Mouse (Mus musculus): Measurements from ENCODE around the gene Habp2. TPM values are rescaled to one million over a fixed set of nuclear protein-coding genes. Genes with fewer than 3 reads are reported as not detected.

Gene Habp2
- polyA plus RNA-seq, 1 experiment from 2014 or later: 1.7 TPM

DNA sequence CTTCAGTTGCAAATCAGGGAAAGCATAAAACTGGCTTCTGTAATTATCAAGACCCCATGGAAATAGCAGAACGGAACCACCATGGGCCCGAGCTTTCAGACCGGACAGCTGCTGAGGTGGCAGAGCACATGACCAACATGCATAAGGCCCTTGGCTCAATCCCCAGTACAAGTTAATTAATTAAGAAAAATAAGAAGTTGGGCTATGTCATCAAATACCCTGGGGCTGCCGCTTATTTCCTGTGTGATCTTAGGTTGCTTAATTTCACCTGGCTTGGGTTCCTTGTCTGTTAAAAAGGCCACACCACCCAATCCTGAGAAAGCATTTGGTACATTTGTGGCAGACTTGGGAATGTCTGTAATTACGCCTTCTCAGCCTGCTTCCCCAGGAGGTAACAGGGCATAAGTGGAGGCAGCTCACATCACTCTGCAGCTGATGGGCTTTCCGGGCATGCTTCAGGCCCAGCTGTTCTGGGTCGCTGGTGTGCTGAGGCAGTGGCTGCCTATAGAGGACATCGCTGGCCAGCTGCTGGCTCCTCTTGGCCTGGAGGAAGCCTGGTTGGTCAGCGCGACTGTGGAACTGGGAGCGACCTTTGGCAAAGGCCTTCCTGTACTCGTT, 34.5 kb downstream of the Habp2 start:
- no peak overlapping the region for H3K9ac ChIP-seq (ENCODE audit: low read length)
- peaks cover 7 to 17% of the 10 kb centered on the region in 2 experiments for H3K4me1 ChIP-seq (ENCODE audit: control insufficient read depth in 2 of 2, insufficient read depth in 2 of 2, low read length in 2 of 2)
- H3K27me3 ChIP-seq (ENCODE audit: control insufficient read depth, insufficient read depth, low read length): no peaks in the 10 kb centered on the region
- ATAC-seq (ENCODE audit: insufficient number of reproducible peaks, insufficient read depth, low FRiP score, low read depth): no peak
- H3K4me3 ChIP-seq (ENCODE audit: control insufficient read depth in 1 of 2, insufficient read depth in 1 of 2, low read depth in 1 of 2, low read length in 2 of 2): no peak overlapping the region
- H3K9me3 ChIP-seq (ENCODE audit: control insufficient read depth, low read length): no peaks in the 10 kb centered on the region
- no peak overlapping the region for H3K27ac ChIP-seq (replicated peaks in 1 of 2; ENCODE audit: control insufficient read depth in 1 of 2, insufficient read depth in 1 of 2, low read depth in 2 of 2, low read length in 2 of 2)
- H3K4me2 ChIP-seq (ENCODE audit: low read length): no peak overlapping the region
- 79% methylated on average over 12 of the region's 12 CpGs for WGBS
- H3K36me3 ChIP-seq (ENCODE audit: control insufficient read depth, insufficient read depth, low read length): peaks cover 67% of the 10 kb centered on the region

DNA sequence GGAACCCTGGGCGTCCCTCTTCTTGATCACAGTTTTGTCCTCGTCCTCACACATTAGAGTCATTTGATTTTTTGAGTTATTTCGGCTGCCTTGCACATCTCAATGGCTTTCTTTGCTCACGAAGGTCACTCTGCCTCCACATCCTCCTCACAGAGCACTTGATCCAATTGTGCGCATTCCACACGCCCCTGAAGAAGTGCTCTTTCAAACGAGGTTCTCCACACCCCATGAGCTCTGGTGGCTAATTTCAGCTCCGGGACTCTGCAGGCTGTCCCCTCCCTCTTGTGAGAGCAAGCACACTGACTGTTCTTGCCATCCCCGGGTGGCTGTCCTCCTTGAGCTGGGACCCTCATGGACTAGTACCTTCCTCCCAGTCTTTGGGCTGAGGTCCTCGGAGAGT, 38.7 kb downstream of the Habp2 start:
- Histone ChIP-seq H3K36me3 (ENCODE audit: control insufficient read depth, insufficient read depth, low read length) (peaks cover 90% of the 10 kb centered on the region), H3K4me2 (ENCODE audit: low read length) (no peak overlapping the region)

DNA sequence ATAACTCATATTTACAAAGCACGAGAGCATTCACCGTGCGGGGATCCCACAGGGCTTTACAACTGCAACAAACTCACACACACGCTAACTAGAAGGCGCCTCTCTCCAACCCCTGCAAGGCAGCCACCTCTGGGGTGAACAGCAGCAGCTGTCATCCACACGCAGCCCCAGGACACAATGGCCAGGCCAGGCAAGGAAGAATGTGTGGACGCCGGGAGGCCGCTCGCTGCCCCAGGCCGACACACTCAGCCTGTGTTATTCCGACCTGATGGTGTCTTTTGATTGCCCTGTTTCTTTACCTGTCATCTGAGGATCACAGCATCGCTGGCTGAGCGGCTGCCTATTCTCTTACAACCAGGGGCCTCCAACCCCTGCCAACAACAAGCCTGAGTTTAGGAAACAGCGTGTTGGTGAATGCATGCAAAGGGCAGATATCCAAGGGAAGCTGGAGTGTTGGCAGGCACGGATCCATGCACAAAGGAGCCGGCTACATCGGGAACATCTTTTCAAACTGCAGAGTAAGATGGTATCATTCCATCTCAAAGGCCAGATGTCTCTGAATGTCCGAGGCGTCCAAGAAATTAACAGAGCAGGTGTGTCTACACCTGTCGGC, 39.4 kb downstream of the Habp2 start:
- no peak overlapping the region; the same call in 1 of the 2 replicates for H3K9ac ChIP-seq (ENCODE audit: low read length)
- no peaks in the 10 kb centered on the region for H3K27me3 ChIP-seq (ENCODE audit: control insufficient read depth, insufficient read depth, low read length)
- no peak overlapping the region for H3K4me3 ChIP-seq (ENCODE audit: control insufficient read depth in 1 of 2, insufficient read depth in 1 of 2, low read depth in 1 of 2, low read length in 2 of 2)
- H3K4me2 ChIP-seq (ENCODE audit: low read length): no peak overlapping the region
- no peak for ATAC-seq (ENCODE audit: insufficient number of reproducible peaks, insufficient read depth, low FRiP score, low read depth)
- no peak overlapping the region for H3K27ac ChIP-seq (replicated peaks in 1 of 2; ENCODE audit: control insufficient read depth in 1 of 2, insufficient read depth in 1 of 2, low read depth in 2 of 2, low read length in 2 of 2)
- H3K4me1 ChIP-seq (ENCODE audit: control insufficient read depth in 2 of 2, insufficient read depth in 2 of 2, low read length in 2 of 2): peaks cover 11 to 23% of the 10 kb centered on the region in 2 experiments; a peak in 3 of 4 replicates
- H3K9me3 ChIP-seq (ENCODE audit: control insufficient read depth, low read length): no peaks in the 10 kb centered on the region
- peaks cover 90% of the 10 kb centered on the region for H3K36me3 ChIP-seq (ENCODE audit: control insufficient read depth, insufficient read depth, low read length)
- 49% methylated on average over 21 of the region's 21 CpGs for WGBS

More for the DNA sequence above, 38.7 kb downstream of the Habp2 start:
- H3K27ac ChIP-seq (replicated peaks in 1 of 2; ENCODE audit: control insufficient read depth in 1 of 2, insufficient read depth in 1 of 2, low read depth in 2 of 2, low read length in 2 of 2): no peak overlapping the region
- H3K9me3 ChIP-seq (ENCODE audit: control insufficient read depth, low read length): no peaks in the 10 kb centered on the region
- no peak overlapping the region for H3K9ac ChIP-seq (ENCODE audit: low read length)
- no peak; the same call in 1 of the 2 replicates for ATAC-seq (ENCODE audit: insufficient number of reproducible peaks, insufficient read depth, low FRiP score, low read depth)
- WGBS: 44% methylated on average over 10 of the region's 10 CpGs
- no peak overlapping the region for H3K4me3 ChIP-seq (ENCODE audit: control insufficient read depth in 1 of 2, insufficient read depth in 1 of 2, low read depth in 1 of 2, low read length in 2 of 2)
- H3K4me1 ChIP-seq (ENCODE audit: control insufficient read depth in 2 of 2, insufficient read depth in 2 of 2, low read length in 2 of 2): peaks cover 11 to 23% of the 10 kb centered on the region in 2 experiments; a peak in 3 of 4 replicates
- H3K27me3 ChIP-seq (ENCODE audit: control insufficient read depth, insufficient read depth, low read length): no peaks in the 10 kb centered on the region

DNA sequence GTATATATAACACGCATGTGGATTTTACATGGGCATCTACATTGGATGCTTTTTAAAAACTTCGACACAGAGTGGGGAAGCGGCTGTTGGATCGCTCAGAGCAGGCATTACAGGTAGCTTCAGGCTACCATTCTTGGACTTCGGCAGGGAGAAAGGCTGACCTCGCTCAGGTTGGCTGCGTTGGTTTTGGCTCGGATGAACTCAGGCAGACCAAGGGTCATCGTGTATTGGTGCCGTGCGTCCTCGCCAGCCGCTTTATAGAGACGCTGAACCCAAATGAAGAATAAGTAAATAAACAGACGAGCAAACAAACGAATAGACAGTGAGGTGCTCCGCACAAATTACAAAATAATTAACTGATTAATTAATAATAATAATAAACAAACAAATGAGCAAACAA, 49.4 kb downstream of the Habp2 start:
- Histone ChIP-seq H3K36me3 (ENCODE audit: control insufficient read depth, insufficient read depth, low read length) (peaks cover 96% of the 10 kb centered on the region), H3K9ac (ENCODE audit: low read length) (no peak overlapping the region)
- WGBS: 93% methylated on average over 17 of the region's 17 CpGs

DNA sequence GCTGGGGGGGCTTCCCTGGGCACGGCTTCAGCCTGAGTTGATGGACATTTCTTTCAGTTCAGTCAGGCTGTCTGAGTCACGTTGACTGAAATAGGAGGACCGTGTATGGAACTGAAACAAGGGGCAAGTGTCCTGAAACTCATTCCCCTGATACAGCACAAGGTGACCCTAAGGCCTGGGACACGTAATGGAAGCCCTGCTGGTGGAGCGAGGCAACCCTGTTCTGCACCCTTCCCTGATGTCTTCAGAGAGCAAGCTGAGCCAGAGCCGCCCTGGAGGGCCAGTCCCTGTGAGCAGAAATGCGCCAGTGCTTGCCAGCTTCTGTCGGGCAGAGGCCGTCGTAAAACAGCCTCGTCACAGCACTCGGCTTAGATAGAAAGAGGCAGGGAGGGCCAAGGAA, 49.9 kb downstream of the Habp2 start:
- 0 out of 4 replicates have a peak overlapping the region, but pooled peaks of 1 of the 2 experiments have one; percentile 7 for H3K27ac ChIP-seq (replicated peaks in 1 of 2; ENCODE audit: control insufficient read depth in 1 of 2, insufficient read depth in 1 of 2, low read depth in 2 of 2, low read length in 2 of 2)
- 70% methylated on average over 12 of the region's 12 CpGs for WGBS
- H3K27me3 ChIP-seq (ENCODE audit: control insufficient read depth, insufficient read depth, low read length): no peaks in the 10 kb centered on the region
- H3K4me1 ChIP-seq (ENCODE audit: control insufficient read depth in 2 of 2, insufficient read depth in 2 of 2, low read length in 2 of 2): no peaks in the 10 kb centered on the region
- no peak overlapping the region for H3K4me3 ChIP-seq (ENCODE audit: control insufficient read depth in 1 of 2, insufficient read depth in 1 of 2, low read depth in 1 of 2, low read length in 2 of 2)
- no peak for ATAC-seq (ENCODE audit: insufficient number of reproducible peaks, insufficient read depth, low FRiP score, low read depth)
- no peak overlapping the region for H3K4me2 ChIP-seq (ENCODE audit: low read length)
- H3K9me3 ChIP-seq (ENCODE audit: control insufficient read depth, low read length): no peaks in the 10 kb centered on the region
- peaks cover 96% of the 10 kb centered on the region for H3K36me3 ChIP-seq (ENCODE audit: control insufficient read depth, insufficient read depth, low read length)
- no peak overlapping the region for H3K9ac ChIP-seq (ENCODE audit: low read length)

More for the DNA sequence above, 49.4 kb downstream of the Habp2 start:
- H3K9me3 ChIP-seq (ENCODE audit: control insufficient read depth, low read length): no peaks in the 10 kb centered on the region
- no peaks in the 10 kb centered on the region for H3K27me3 ChIP-seq (ENCODE audit: control insufficient read depth, insufficient read depth, low read length)
- no peaks in the 10 kb centered on the region for H3K4me1 ChIP-seq (ENCODE audit: control insufficient read depth in 2 of 2, insufficient read depth in 2 of 2, low read length in 2 of 2)
- no peak overlapping the region for H3K4me2 ChIP-seq (ENCODE audit: low read length)
- no peak overlapping the region for H3K4me3 ChIP-seq (ENCODE audit: control insufficient read depth in 1 of 2, insufficient read depth in 1 of 2, low read depth in 1 of 2, low read length in 2 of 2)
- ATAC-seq (ENCODE audit: insufficient number of reproducible peaks, insufficient read depth, low FRiP score, low read depth): no peak
- no peak overlapping the region for H3K27ac ChIP-seq (replicated peaks in 1 of 2; ENCODE audit: control insufficient read depth in 1 of 2, insufficient read depth in 1 of 2, low read depth in 2 of 2, low read length in 2 of 2)

DNA sequence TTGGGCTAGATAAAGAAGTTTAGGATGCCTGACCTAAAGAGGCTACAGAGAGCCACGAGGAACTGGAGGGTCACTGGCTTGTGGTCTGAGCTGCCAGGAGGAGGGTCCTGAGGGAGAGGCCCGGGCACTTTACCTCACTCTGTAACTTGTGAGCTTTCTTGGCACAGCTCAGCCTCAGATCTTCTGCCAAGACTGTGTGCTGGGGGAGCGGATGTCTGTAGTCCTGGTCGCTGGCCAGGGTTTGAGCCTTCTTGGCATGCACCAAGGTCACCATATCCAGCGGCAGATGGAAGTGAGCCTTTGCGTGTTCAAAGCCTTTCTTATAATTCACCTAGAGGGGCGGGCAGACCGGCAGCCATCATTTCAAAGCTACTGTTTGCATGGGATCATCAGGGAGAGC, 55.1 kb downstream of the Habp2 start:
- H3K4me3 ChIP-seq (ENCODE audit: control insufficient read depth in 1 of 2, insufficient read depth in 1 of 2, low read depth in 1 of 2, low read length in 2 of 2): no peak overlapping the region
- H3K27ac ChIP-seq (replicated peaks in 1 of 2; ENCODE audit: control insufficient read depth in 1 of 2, insufficient read depth in 1 of 2, low read depth in 2 of 2, low read length in 2 of 2): no peak overlapping the region
- H3K36me3 ChIP-seq (ENCODE audit: control insufficient read depth, insufficient read depth, low read length): peaks cover 99% of the 10 kb centered on the region
- H3K9me3 ChIP-seq (ENCODE audit: control insufficient read depth, low read length): no peaks in the 10 kb centered on the region
- H3K9ac ChIP-seq (ENCODE audit: low read length): no peak overlapping the region
- H3K27me3 ChIP-seq (ENCODE audit: control insufficient read depth, insufficient read depth, low read length): no peaks in the 10 kb centered on the region
- WGBS: 74% methylated on average over 8 of the region's 8 CpGs
- no peak for ATAC-seq (ENCODE audit: insufficient number of reproducible peaks, insufficient read depth, low FRiP score, low read depth)
- no peak overlapping the region for H3K4me2 ChIP-seq (ENCODE audit: low read length)
- no peaks in the 10 kb centered on the region; a peak in 1 of 4 replicates for H3K4me1 ChIP-seq (ENCODE audit: control insufficient read depth in 2 of 2, insufficient read depth in 2 of 2, low read length in 2 of 2)

DNA sequence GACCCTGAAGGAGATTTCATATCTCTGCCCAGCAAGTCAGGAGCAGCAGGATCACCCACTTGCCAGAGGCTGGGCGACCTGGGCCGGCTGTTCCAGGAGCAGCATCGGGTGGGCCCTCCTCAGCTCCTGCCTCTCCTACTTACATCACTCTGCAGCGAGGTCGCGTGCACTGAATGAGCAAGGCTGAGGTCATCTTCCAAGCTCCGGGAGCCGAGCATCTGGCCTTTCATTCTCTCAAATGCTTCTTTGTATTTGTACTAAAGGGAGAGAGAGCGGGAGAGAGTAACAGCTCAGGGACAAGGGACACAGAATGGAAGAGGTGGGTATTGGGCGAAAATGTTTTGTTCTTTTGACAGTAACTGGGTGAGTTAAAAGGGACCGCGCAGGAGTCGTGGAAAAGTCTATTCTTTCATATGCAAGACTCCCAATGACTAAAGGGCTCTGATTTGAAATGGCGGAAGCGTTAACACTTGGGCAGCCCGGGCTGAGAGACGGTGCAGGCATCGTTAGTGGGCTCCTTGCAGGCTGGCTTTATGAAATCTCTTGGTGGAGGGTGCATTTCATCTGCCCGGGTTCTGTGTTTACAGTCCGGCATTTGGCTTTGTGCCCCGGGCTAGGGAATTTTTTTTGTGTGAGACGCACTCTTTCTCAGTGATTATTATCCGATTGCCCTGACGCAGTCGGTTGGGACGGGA, 57.1 kb downstream of the Habp2 start:
- WGBS: 69% methylated on average over 26 of the region's 26 CpGs
- no peaks in the 10 kb centered on the region for H3K9me3 ChIP-seq (ENCODE audit: control insufficient read depth, low read length)
- H3K9ac ChIP-seq (ENCODE audit: low read length): no peak overlapping the region
- no peak; the same call in 1 of the 2 replicates for ATAC-seq (ENCODE audit: insufficient number of reproducible peaks, insufficient read depth, low FRiP score, low read depth)
- peaks cover 98% of the 10 kb centered on the region for H3K36me3 ChIP-seq (ENCODE audit: control insufficient read depth, insufficient read depth, low read length)
- H3K4me2 ChIP-seq (ENCODE audit: low read length): no peak overlapping the region
- no peak overlapping the region for H3K27ac ChIP-seq (replicated peaks in 1 of 2; ENCODE audit: control insufficient read depth in 1 of 2, insufficient read depth in 1 of 2, low read depth in 2 of 2, low read length in 2 of 2)
- no peaks in the 10 kb centered on the region; a peak in 1 of 4 replicates for H3K4me1 ChIP-seq (ENCODE audit: control insufficient read depth in 2 of 2, insufficient read depth in 2 of 2, low read length in 2 of 2)
- H3K27me3 ChIP-seq (ENCODE audit: control insufficient read depth, insufficient read depth, low read length): no peaks in the 10 kb centered on the region
- no peak overlapping the region for H3K4me3 ChIP-seq (ENCODE audit: control insufficient read depth in 1 of 2, insufficient read depth in 1 of 2, low read depth in 1 of 2, low read length in 2 of 2)

Measured in heart, embryonic 14.5 days (tissue).